Mouse (Mus musculus) neural tube, embryonic 12.5 days (tissue): ENCODE data around the gene Tra2b. TPM values are rescaled to one million over a fixed set of nuclear protein-coding genes. Genes with fewer than 3 reads are reported as not detected.
A peak's percentile ranks its signal among the peaks of the same experiment; 100 is the strongest.
"Not testable (repeated sequence)": the region's sequence is repeated elsewhere in the genome, so short reads cannot be mapped to it uniquely, and the experiment has no call there.

Source experiments
- ATAC-seq: fragments of 200-750 bp; cut with Nextera tagmentation; 2 replicates; pipeline ENCODE4 v1.8.0; 2017; ENCODE audit warnings: low read depth, mild to moderate bottlenecking, moderate TSS enrichment, moderate library complexity; ENCODE audit not compliant: low FRiP score
- H3K27ac ChIP-seq: fragments of 300-500 bp; sonication (generic); 2 replicates; pipeline ENCODE4 v1.5.1; 2016
- H3K27me3 ChIP-seq: fragments of 300-500 bp; sonication (generic); replicated peaks from 2 replicates; pipeline ENCODE4 v1.6.1; 2016; ENCODE audit warnings: mild to moderate bottlenecking
- H3K36me3 ChIP-seq: fragments of 300-500 bp; sonication (generic); 2 replicates; pipeline ENCODE4 v1.6.1; 2016; ENCODE audit warnings: mild to moderate bottlenecking
- H3K4me1 ChIP-seq: fragments of 300-500 bp; sonication (generic); 2 replicates; pipeline ENCODE4 v1.6.1; 2016
- H3K4me2 ChIP-seq: fragments of 300-500 bp; sonication (generic); replicated peaks from 2 replicates; pipeline ENCODE4 v1.6.1; 2016; ENCODE audit warnings: mild to moderate bottlenecking
- H3K4me3 ChIP-seq: fragments of 300-500 bp; sonication (generic); 2 replicates; pipeline ENCODE4 v1.5.1; 2016
- H3K9ac ChIP-seq: fragments of 300-500 bp; sonication (generic); 2 replicates; pipeline ENCODE4 v1.6.1; 2016; ENCODE audit warnings: mild to moderate bottlenecking
- H3K9me3 ChIP-seq: fragments of 300-500 bp; sonication (generic); 2 replicates; pipeline ENCODE4 v1.6.1; 2016; ENCODE audit warnings: mild to moderate bottlenecking
- WGBS: fragments of 180-500 bp; shearing (Covaris S2); methylation state at CpG from one replicate; pipeline ENCODE4 v1.1.7; 2016; 5-methylcytosine and 5-hydroxymethylcytosine counted together
- polyA plus RNA-seq: library from polyadenylated mRNA; unstranded; fragments of >200 nt; fragmentation: Nextera tagmentation; extraction: Ambion mirVana; gene quantifications from 2 replicates; pipeline ENCODE4 v1.2.1, GENCODE M21; 2016

The Tra2b gene
- polyA plus RNA-seq, 1 experiment from 2014 or later: 386 TPM

DNA sequence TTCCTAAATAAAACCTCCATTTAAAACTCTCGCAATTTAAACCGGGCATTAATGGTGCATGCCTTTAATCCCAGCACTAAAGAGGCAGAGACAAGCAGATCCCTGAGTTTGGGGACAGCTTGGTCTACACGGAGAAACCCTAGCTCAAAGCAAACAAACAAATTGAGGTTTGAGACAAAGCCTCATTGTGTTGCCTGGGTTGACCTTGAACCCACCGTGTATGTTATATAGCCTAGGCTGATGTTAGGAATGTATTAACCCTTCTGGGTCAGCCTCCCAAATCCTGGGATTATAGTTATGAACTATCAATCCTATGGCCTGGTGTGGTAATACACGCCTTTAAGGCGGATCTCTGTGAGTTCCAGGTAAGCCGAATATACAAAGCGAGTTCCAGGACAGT is 579 bp upstream of the Tra2b start:
- Histone ChIP-seq H3K27me3 (no peaks in the 10 kb centered on the region), H3K4me2 (peak overlapping the region; percentile 91), H3K9ac (peak overlapping the region; percentile 94), H3K9me3 (no peaks in the 10 kb centered on the region), H3K27ac (peak overlapping the region; percentile 66), H3K4me1 (peaks cover 9% of the 10 kb centered on the region), H3K36me3 (no peaks in the 10 kb centered on the region), H3K4me3 (peak overlapping the region; percentile 78)
- 43% methylated on average over 8 of the region's 8 CpGs for WGBS
- ATAC-seq: peak; percentile 11; the same call in 1 of the 2 replicates

DNA sequence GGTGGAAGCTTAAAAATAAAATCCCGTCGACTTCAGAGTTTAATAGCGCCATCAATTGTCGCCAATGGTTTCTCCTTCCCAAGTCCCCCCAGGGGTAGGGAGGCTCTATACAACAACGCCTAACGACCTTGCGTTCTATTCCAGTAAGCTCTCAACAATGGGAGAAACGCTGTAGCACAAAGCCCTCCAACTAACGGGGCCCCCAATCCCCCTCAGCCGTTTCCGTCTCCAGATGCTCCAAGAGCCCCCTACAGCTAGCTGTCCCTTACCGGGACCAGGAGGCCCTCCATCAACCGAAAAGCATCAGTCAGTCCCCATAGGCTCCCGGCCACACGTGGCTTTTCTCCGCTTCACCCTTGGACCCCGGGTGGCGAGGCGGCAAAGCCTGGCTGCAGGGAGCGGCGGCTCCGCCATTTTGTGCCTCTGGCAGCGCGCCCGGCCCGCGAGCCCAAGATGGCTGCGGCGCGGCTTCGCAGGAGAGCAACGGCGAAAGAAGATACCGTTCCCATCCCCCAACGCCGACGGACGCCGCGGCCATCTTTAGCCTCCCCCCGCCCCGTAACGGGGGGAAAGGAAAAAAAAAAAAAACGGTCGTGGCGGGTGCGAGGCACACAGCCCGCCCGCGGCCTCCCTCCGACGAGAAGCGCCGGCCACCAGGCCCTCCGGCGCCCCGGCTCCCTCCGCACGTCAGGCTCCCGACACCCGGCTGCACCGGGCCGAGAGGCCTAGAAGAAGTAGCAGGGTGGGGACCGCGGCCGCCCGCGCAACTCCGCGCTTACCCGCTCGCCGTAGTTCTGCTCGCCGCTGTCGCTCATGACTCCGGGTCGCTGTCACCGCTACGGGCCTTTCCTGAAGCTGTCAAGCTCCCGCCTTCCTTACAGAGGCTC is 600 bp downstream of the Tra2b start:
- H3K36me3 ChIP-seq: no peaks in the 10 kb centered on the region
- H3K9ac ChIP-seq: peak overlapping the region; percentile 94
- peak overlapping the region; percentile 97 for H3K27ac ChIP-seq
- H3K9me3 ChIP-seq: no peaks in the 10 kb centered on the region
- peak; percentile 82 for ATAC-seq
- peak overlapping the region; percentile 91 for H3K4me2 ChIP-seq
- H3K4me3 ChIP-seq: peak overlapping the region; percentile 78
- under 1% methylated on average over 80 of the region's 81 CpGs for WGBS
- peaks cover 9% of the 10 kb centered on the region for H3K4me1 ChIP-seq
- H3K27me3 ChIP-seq: no peaks in the 10 kb centered on the region

DNA sequence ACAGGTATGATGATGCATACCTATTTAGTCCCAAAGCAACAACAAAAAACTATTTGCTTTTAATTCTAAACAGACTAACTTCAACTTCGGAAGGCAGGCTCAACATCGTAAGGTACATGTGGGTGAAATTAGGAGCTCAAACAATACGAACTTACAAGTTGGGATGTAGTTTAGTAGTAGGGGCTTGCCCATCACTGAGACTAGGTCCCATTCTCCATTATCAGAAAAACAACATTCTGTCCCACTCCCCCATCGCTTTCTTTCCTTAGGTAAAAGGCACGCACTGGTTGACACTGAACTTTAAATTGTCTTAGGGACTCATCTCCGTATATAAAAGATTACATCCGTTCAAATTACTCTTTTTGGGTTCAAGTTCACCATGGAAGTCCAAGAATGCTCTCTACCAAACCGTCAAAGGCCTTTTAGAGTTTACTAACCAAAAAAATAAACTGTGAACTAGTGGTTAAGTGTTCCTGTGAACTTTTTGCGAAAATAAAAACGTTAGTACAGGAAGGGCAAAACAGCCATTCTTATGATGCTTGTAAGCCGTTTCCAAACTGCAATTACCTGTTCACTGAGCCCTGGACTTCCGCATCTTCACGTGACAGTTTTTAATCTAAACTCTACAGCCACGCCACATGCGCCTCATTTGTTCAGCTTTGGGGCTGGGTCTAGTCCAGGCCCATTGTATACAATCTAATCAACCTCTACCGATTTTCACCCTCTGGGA is 1.4 kb downstream of the Tra2b start:
- peaks cover 9% of the 10 kb centered on the region for H3K4me1 ChIP-seq
- peak overlapping the region; percentile 94 for H3K9ac ChIP-seq
- no peaks in the 10 kb centered on the region for H3K27me3 ChIP-seq
- WGBS: 3% methylated on average over 16 of the region's 16 CpGs
- peak overlapping the region; percentile 91 for H3K4me2 ChIP-seq
- peak overlapping the region; percentile 78 for H3K4me3 ChIP-seq
- no peak for ATAC-seq
- peak overlapping the region; percentile 97 for H3K27ac ChIP-seq
- no peaks in the 10 kb centered on the region for H3K36me3 ChIP-seq
- no peaks in the 10 kb centered on the region for H3K9me3 ChIP-seq

DNA sequence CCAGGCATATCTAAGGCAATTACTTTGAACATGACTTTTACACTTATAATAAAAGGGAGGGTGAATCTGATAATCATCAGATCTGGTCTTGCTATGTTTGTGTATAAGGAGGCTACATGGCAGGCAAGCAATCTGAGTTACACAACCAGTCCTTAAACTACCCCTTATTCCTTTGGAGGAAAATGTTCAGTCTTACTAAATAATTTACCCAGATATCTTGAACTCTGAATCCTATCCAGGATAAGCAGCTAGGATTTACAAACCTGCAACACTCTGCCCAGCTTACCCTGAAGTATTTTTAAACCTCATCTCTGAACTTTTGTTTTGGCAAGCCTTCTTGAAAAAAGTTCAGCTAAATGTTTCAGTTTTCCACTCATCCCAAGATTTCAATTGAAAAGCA is 2.7 kb downstream of the Tra2b start:
- peak overlapping the region; percentile 91 for H3K4me2 ChIP-seq
- peak overlapping the region; percentile 78 for H3K4me3 ChIP-seq
- no peaks in the 10 kb centered on the region for H3K9me3 ChIP-seq
- H3K36me3 ChIP-seq: no peaks in the 10 kb centered on the region
- peaks cover 15% of the 10 kb centered on the region for H3K4me1 ChIP-seq
- ATAC-seq: no peak
- no peak overlapping the region for H3K27ac ChIP-seq
- H3K27me3 ChIP-seq: no peaks in the 10 kb centered on the region
- H3K9ac ChIP-seq: 0 out of 2 replicates have a peak overlapping the region, but pooled peaks have one; percentile 10

DNA sequence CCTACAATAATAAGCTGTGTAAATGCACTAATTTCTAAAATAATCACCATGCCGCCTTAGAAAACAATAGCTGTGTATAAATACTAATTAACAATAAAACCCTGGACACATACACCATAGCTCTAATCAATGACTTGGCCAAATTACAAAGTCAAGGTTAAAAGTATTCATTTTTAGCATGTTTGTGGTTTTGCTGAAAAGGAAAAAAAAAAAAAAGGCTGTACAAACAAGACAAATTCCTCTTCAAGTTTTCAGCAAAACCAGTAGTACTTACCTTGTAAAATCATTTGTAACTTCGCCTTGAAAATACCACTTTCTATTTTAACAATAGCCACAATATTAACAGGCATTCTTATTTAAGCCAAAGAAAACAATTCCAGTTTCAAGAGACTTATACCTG is 4.2 kb downstream of the Tra2b start:
- no peaks in the 10 kb centered on the region for H3K36me3 ChIP-seq
- no peaks in the 10 kb centered on the region for H3K27me3 ChIP-seq
- H3K4me3 ChIP-seq: no peak overlapping the region
- peaks cover 12% of the 10 kb centered on the region for H3K4me1 ChIP-seq
- no peak overlapping the region for H3K27ac ChIP-seq
- H3K9ac ChIP-seq: no peak overlapping the region
- 81% methylated on average over 2 of the region's 2 CpGs for WGBS
- H3K9me3 ChIP-seq: no peaks in the 10 kb centered on the region
- no peak overlapping the region for H3K4me2 ChIP-seq
- ATAC-seq: no peak

DNA sequence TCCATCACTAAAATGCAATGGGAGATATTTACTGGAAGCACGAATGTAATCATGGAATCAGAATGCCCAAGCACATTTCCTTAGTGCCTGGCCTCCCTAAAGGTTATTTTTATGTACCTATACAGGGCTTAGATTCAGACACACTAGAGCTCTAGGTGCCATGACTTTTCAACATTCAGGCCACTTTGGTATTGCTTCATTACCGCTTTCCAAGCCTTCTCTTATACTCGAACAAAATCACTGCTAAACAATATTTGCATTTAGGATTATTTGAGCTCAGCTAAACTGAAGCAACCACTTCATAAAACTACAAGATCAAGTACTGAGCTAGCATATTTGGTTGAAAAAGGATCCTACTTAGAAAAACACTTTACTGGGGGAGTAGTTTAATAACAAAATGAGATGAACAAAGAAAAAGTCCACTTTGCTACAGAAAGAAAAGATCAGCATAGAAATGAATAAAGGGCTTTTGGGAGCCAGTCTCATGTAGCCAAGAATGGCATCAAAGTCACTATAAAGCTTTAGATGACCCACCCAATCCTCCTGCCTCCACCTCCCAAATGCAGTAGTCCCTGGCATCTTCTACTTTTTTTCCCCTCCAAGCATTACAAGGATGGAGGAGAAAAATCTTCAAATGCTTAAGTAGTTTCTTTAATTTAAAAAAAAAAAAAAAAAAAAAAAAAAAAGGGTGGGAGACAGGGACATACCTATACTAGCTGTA is 5.2 kb downstream of the Tra2b start:
- Histone ChIP-seq H3K4me1 (peaks cover 15% of the 10 kb centered on the region), H3K27me3 (no peaks in the 10 kb centered on the region), H3K4me3 (no peak overlapping the region), H3K36me3 (no peaks in the 10 kb centered on the region), H3K9me3 (no peaks in the 10 kb centered on the region), H3K9ac (no peak overlapping the region), H3K4me2 (0 out of 2 replicates have a peak overlapping the region, but pooled peaks have one; percentile 14), H3K27ac (no peak overlapping the region)
- no peak for ATAC-seq
- 77% methylated on average over 3 of the region's 3 CpGs for WGBS

DNA sequence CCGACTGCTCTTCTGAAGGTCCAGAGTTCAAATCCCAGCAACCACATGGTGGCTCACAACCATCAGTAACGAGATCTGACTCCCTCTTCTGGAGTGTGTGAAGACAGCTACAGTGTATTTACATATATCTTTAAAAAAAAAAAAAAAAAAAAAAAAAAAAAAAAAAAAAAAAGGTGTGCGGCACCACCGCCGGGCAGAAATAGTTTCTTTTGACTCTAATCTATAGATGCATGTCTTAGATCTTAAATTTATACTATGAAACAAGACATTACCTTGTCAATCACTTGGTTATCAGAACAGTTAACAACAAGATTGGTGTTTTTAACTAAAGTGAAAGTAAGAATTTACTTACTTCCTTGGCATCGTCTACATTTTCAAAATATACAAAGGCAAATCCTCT is 13.6 kb downstream of the Tra2b start:
- H3K9me3 ChIP-seq: not testable (repeated sequence)

DNA sequence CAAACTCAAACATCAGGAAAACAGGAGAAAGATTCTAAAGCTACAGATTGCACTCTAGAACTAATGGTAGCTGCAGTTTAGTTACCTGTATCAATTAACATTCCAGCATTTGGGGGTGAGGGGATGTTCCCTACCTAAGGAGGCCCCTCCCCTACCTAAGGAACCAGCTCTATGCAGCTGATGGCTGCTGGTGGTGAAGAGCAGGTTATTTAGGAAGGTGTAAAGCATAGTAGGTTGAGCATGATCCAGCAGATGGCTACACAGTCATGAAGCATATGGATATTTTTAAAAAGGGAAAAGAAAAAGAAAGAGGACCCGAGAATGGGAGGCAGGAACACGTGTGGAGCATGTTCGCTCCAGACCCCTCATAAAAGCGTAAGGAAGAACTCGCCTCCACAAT is 15.5 kb downstream of the Tra2b start:
- Histone ChIP-seq H3K27ac (no peak overlapping the region), H3K36me3 (peaks cover 51% of the 10 kb centered on the region), H3K9ac (no peak overlapping the region), H3K4me1 (no peaks in the 10 kb centered on the region), H3K27me3 (no peaks in the 10 kb centered on the region), H3K9me3 (no peaks in the 10 kb centered on the region), H3K4me3 (no peak overlapping the region), H3K4me2 (no peak overlapping the region)
- 93% methylated on average over 5 of the region's 5 CpGs for WGBS
- no peak for ATAC-seq

More for the DNA sequence above, 13.6 kb downstream of the Tra2b start:
- not testable (repeated sequence) for H3K4me3 ChIP-seq, H3K27ac ChIP-seq, H3K4me1 ChIP-seq, ATAC-seq, H3K27me3 ChIP-seq, H3K9ac ChIP-seq, H3K4me2 ChIP-seq
- H3K36me3 ChIP-seq: peaks cover 45% of the 10 kb centered on the region
- 92% methylated on average over 6 of the region's 6 CpGs for WGBS

DNA sequence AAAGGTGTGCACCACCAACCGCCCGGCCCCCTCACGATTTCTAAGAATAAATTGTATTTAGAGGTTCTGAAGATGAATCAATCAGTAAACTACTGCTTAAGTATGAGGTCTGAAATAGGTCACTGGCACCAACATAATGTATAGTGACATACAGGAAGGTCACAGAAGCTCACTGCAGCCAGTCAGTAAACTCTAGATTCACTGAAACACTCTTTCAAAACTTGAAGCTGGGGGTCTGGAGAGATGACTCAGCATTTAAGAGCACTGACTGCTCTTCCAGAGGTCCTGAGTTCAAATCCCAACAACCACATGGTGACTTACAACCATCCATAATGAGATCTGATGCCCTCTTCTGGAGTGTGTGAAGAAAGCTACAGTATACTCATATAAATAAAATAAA is 16.1 kb downstream of the Tra2b start:
- Histone ChIP-seq H3K9ac (no peak overlapping the region), H3K27me3 (no peaks in the 10 kb centered on the region), H3K27ac (no peak overlapping the region), H3K4me2 (no peak overlapping the region), H3K9me3 (no peaks in the 10 kb centered on the region), H3K4me3 (no peak overlapping the region), H3K4me1 (no peaks in the 10 kb centered on the region), H3K36me3 (peaks cover 56% of the 10 kb centered on the region)
- no peak for ATAC-seq
- 98% methylated on average over 3 of the region's 3 CpGs for WGBS

DNA sequence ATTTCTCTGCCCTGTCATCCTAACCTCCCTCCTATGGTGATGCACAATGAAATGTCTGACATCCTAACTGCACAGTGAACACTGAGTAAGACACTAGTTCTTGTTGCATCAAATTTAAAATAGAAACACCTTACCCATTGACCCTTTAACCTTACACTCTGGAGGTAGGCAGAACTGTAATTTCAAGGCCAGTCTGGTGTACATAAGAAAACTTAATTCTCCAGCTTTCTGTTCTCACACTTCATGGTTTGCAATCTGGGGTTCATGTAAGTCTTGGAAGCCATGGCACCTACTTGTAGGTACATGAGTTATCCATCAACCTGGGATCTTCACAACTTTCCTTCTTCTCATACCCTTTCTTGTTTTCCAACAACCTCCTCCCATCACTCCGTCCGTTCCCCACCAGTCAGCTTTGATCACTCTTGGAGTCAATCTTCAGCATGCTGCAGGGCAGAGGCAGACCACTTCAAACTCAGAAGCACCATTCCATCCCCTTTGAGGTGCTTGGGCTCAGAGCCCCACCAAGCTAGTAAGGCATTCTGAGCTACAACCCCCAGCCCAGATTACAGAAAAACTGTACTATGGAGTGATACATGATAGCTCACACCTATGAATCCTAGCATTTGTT is 23.5 kb downstream of the Tra2b start:
- Histone ChIP-seq H3K27ac (no peak overlapping the region), H3K4me2 (no peak overlapping the region), H3K27me3 (no peaks in the 10 kb centered on the region), H3K4me3 (no peak overlapping the region), H3K9ac (no peak overlapping the region), H3K36me3 (peaks cover 59% of the 10 kb centered on the region), H3K4me1 (no peaks in the 10 kb centered on the region), H3K9me3 (no peaks in the 10 kb centered on the region)
- no peak for ATAC-seq
- 90% methylated on average over 2 of the region's 2 CpGs for WGBS

DNA sequence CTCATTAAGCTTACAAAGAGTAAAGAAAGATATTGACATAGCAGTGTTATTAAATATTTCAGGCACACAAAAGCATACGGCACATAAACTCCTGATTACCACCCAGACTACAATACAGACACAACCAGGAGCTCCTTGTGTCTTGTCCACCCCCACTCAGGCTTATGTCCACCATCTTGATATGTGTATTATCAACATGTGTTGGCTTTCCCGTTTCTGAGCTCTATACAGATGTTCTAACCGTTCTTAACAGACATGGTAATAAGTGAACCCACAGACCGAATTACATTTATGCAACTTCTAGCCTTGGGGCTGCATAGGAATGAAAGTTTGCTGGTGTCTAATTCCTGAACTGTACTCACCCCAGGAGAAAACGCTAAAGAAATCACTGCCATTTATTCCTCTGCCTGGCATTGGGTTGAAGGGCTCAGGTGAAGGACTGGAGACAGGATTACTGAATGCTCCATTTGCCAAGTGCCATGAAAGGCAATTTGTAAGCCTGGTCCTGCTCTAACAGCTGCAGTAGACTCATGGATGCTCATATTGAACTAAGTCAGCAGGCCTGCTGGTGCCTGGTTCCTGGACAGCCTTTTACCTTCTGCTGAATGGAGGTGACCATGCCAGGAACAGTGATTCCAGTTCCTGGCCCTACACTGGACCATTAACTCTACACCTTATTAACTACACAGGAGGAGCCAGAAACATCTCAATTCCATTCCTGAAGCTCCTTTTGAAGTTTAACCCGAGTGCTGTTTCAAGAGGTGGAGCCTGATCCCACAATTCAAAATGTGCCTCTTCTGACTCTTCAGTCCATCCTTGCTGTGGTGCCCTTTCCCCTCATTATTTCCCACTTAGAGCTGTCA is 24.2 kb downstream of the Tra2b start:
- 87% methylated on average over 6 of the region's 6 CpGs for WGBS

More for the DNA sequence above, 24.2 kb downstream of the Tra2b start:
- Histone ChIP-seq H3K4me1 (no peaks in the 10 kb centered on the region), H3K9me3 (no peaks in the 10 kb centered on the region), H3K4me3 (no peak overlapping the region), H3K9ac (no peak overlapping the region), H3K4me2 (no peak overlapping the region), H3K27me3 (no peaks in the 10 kb centered on the region), H3K27ac (no peak overlapping the region), H3K36me3 (peaks cover 60% of the 10 kb centered on the region)
- no peak for ATAC-seq
